Mouse (Mus musculus) intestine, postnatal 0 days (tissue): ENCODE measurements around the gene Abo. TPM values are rescaled to one million over a fixed set of nuclear protein-coding genes. Genes with fewer than 3 reads are reported as not detected.
A peak's percentile ranks its signal among the peaks of the same experiment; 100 is the strongest.
"Not testable (repeated sequence)": the region's sequence is repeated elsewhere in the genome, so short reads cannot be mapped to it uniquely, and the experiment has no call there.

Experiments used
- ATAC-seq: fragments of 200-750 bp; cut with Nextera tagmentation; 2 replicates; pipeline ENCODE4 v1.8.0; 2017; ENCODE audit warnings: mild to moderate bottlenecking, moderate TSS enrichment, moderate library complexity
- H3K27ac ChIP-seq: fragments of 300-500 bp; sonication (generic); 2 replicates; pipeline ENCODE4 v1.5.1; 2014; ENCODE audit warnings: mild to moderate bottlenecking, low read depth, low read length, moderate library complexity
- H3K27me3 ChIP-seq: fragments of 300-500 bp; sonication (generic); replicated peaks from 2 replicates; pipeline ENCODE4 v1.6.1; 2014; ENCODE audit warnings: low read length, mixed read lengths; ENCODE audit not compliant: control insufficient read depth, insufficient read depth
- H3K36me3 ChIP-seq: fragments of 300-500 bp; sonication (generic); 2 replicates; pipeline ENCODE4 v1.6.1; 2014; ENCODE audit warnings: mild to moderate bottlenecking, moderate library complexity; ENCODE audit not compliant: control insufficient read depth, insufficient read depth
- H3K4me1 ChIP-seq: fragments of 300-500 bp; sonication (generic); replicated peaks from 2 replicates; pipeline ENCODE4 v1.6.1; 2014; ENCODE audit warnings: antibody characterized with exemption, low read length, mixed read lengths; ENCODE audit not compliant: control insufficient read depth, insufficient read depth
- H3K4me2 ChIP-seq: fragments of 300-500 bp; sonication (generic); replicated peaks from 2 replicates; pipeline ENCODE4 v1.6.1; 2014; ENCODE audit warnings: low read depth, mild to moderate bottlenecking, moderate library complexity
- H3K4me3 ChIP-seq: fragments of 300-500 bp; sonication (generic); 2 replicates; pipeline ENCODE4 v1.5.1; 2014; ENCODE audit warnings: low read depth, low read length
- H3K9ac ChIP-seq: fragments of 300-500 bp; sonication (generic); 2 replicates; pipeline ENCODE4 v1.6.1; 2014; ENCODE audit warnings: mild to moderate bottlenecking, low read depth, low read length
- H3K9me3 ChIP-seq: fragments of 300-500 bp; sonication (generic); 2 replicates; pipeline ENCODE4 v1.6.1; 2016; ENCODE audit warnings: mixed run types; ENCODE audit not compliant: control insufficient read depth
- CTCF ChIP-seq: sonication (generic); IDR thresholded peaks from 2 replicates; pipeline ENCODE4 v1.5.1; 2016; ENCODE audit warnings: low read depth, mild to moderate bottlenecking, control low read depth, antibody characterized with exemption, moderate library complexity
- WGBS: fragments of 180-500 bp; shearing (Covaris S2); extraction: QIAGEN DNeasy Blood & Tissue Kit; methylation state at CpG from one replicate; pipeline ENCODE4 v1.1.7; 2014; 5-methylcytosine and 5-hydroxymethylcytosine counted together
- polyA plus RNA-seq: library from polyadenylated mRNA; unstranded; fragments of >200 nt; fragmentation: Nextera tagmentation; extraction: Ambion mirVana; gene quantifications from 2 replicates; pipeline ENCODE4 v1.2.1, GENCODE M21; 2015

Gene Abo
- polyA plus RNA-seq, 1 experiment from 2014 or later: 0.07 TPM

- 8% methylated on average over 7 of the region's 7 CpGs for WGBS
- H3K9me3 ChIP-seq: no peaks in the 10 kb centered on the region
- H3K4me3 ChIP-seq: peak overlapping the region; percentile 79
- H3K4me2 ChIP-seq: peak overlapping the region; percentile 89
- no peak for ATAC-seq
- H3K27ac ChIP-seq: peak overlapping the region; percentile 84
- no peaks in the 10 kb centered on the region for H3K27me3 ChIP-seq
- peaks cover 30% of the 10 kb centered on the region for H3K36me3 ChIP-seq
- H3K9ac ChIP-seq: peak overlapping the region; percentile 71
- no peak for TF ChIP-seq CTCF
- H3K4me1 ChIP-seq: peaks cover 7% of the 10 kb centered on the region; the same call in 1 of the 2 replicates
Measured at GRCm38 (mm10) chr2:26903311-26903710, 38.5 kb upstream of the Abo start.

- Histone ChIP-seq H3K36me3 (peaks cover 37% of the 10 kb centered on the region), H3K27ac (peak within 1 kb of the TSS; percentile 84), H3K4me3 (peak within 1 kb of the TSS; percentile 79), H3K9ac (peak within 1 kb of the TSS; percentile 71), H3K4me2 (peak within 1 kb of the TSS; percentile 89), H3K9me3 (no peaks in the 10 kb centered on the region), H3K27me3 (no peaks in the 10 kb centered on the region), H3K4me1 (peaks cover 7% of the 10 kb centered on the region; the same call in 1 of the 2 replicates)
- ATAC-seq: peak; percentile 94
- TF ChIP-seq CTCF: no peak
- under 1% methylated on average over 41 of the region's 41 CpGs for WGBS
Measured at GRCm38 (mm10) chr2:26902467-26903220, 37.9 kb upstream of the Abo start, which contains the start of gene Surf6. Gene Surf6 (minus strand): TSS chr2:26902879.

- Histone ChIP-seq H3K9me3 (no peaks in the 10 kb centered on the region), H3K27me3 (no peaks in the 10 kb centered on the region), H3K36me3 (peaks cover 43% of the 10 kb centered on the region), H3K4me2 (peak overlapping the region; percentile 89), H3K4me1 (peaks cover 7% of the 10 kb centered on the region; the same call in 1 of the 2 replicates), H3K9ac (peak overlapping the region; percentile 71), H3K27ac (peak overlapping the region; percentile 84), H3K4me3 (peak overlapping the region; percentile 79)
- peak; percentile 15; the same call in 1 of the 2 replicates for ATAC-seq
- no peak for TF ChIP-seq CTCF
- 3% methylated on average over 7 of the region's 7 CpGs for WGBS
Measured at GRCm38 (mm10) chr2:26901834-26902400, 37.1 kb upstream of the Abo start.

- Histone ChIP-seq H3K4me1 (peaks cover 7% of the 10 kb centered on the region; the same call in 1 of the 2 replicates), H3K36me3 (peaks cover 43% of the 10 kb centered on the region)
Measured at GRCm38 (mm10) chr2:26900731-26901130, 36.0 kb upstream of the Abo start.

GRCm38 (mm10) chr2:26895898-26896297 lies 31.1 kb upstream of the Abo start:
- 85% methylated on average over 4 of the region's 4 CpGs for WGBS
- Histone ChIP-seq H3K27me3 (no peaks in the 10 kb centered on the region), H3K27ac (no peak overlapping the region), H3K9me3 (no peaks in the 10 kb centered on the region), H3K9ac (no peak overlapping the region), H3K4me3 (no peak overlapping the region), H3K4me2 (no peak overlapping the region), H3K36me3 (peaks cover 73% of the 10 kb centered on the region), H3K4me1 (no peaks in the 10 kb centered on the region)
- TF ChIP-seq CTCF: no peak
- ATAC-seq: no peak

More at GRCm38 (mm10) chr2:26900731-26901130, 36.0 kb upstream of the Abo start:
- Histone ChIP-seq H3K4me2 (no peak overlapping the region), H3K27me3 (no peaks in the 10 kb centered on the region), H3K27ac (no peak overlapping the region), H3K4me3 (no peak overlapping the region), H3K9ac (no peak overlapping the region), H3K9me3 (no peaks in the 10 kb centered on the region)
- no peak for TF ChIP-seq CTCF
- 54% methylated on average over 1 of the region's 1 CpGs for WGBS
- ATAC-seq: no peak

- not testable (repeated sequence) for H3K4me1 ChIP-seq, ATAC-seq, H3K27ac ChIP-seq, H3K4me2 ChIP-seq, H3K9me3 ChIP-seq, H3K27me3 ChIP-seq, H3K9ac ChIP-seq, H3K4me3 ChIP-seq
- 72% methylated on average over 4 of the region's 4 CpGs for WGBS
- peaks cover 20% of the 10 kb centered on the region for H3K36me3 ChIP-seq
Measured at GRCm38 (mm10) chr2:26886170-26886569, 21.4 kb upstream of the Abo start.

- not testable (repeated sequence) for H3K4me2 ChIP-seq, H3K27ac ChIP-seq, H3K4me3 ChIP-seq, H3K4me1 ChIP-seq, H3K9ac ChIP-seq, H3K27me3 ChIP-seq, H3K9me3 ChIP-seq, ATAC-seq
- WGBS: 88% methylated on average over 2 of the region's 2 CpGs
- H3K36me3 ChIP-seq: peaks cover 13% of the 10 kb centered on the region
Measured at GRCm38 (mm10) chr2:26885541-26885940, 20.8 kb upstream of the Abo start.
